Mouse (Mus musculus): ENCODE results near the gene Vamp9. TPM values are rescaled to one million over a fixed set of nuclear protein-coding genes. Genes with fewer than 3 reads are reported as not detected.

Vamp9 gene
- polyA plus RNA-seq, 1 experiment from 2014 or later: 0.54 TPM

GRCm38 (mm10) chr5:99994680-99995079, 88.6 kb downstream of the Vamp9 start:
- Histone ChIP-seq H3K36me3 (no peaks in the 10 kb centered on the region), H3K27me3 (no peaks in the 10 kb centered on the region), H3K4me2 (no peak overlapping the region), H3K4me3 (no peak overlapping the region), H3K4me1 (no peaks in the 10 kb centered on the region), H3K9ac (no peak overlapping the region), H3K27ac (no peak overlapping the region), H3K9me3 (no peaks in the 10 kb centered on the region)
- 90% methylated on average over 3 of the region's 3 CpGs for WGBS
- no peak for ATAC-seq (ENCODE audit: insufficient number of reproducible peaks, low FRiP score, low TSS enrichment, low read depth)

GRCm38 (mm10) chr5:100000048-100000447, 94.0 kb downstream of the Vamp9 start:
- Histone ChIP-seq H3K4me2 (no peak overlapping the region), H3K4me3 (no peak overlapping the region), H3K36me3 (no peaks in the 10 kb centered on the region), H3K9me3 (no peaks in the 10 kb centered on the region), H3K9ac (no peak overlapping the region), H3K27ac (no peak overlapping the region), H3K27me3 (no peaks in the 10 kb centered on the region), H3K4me1 (no peaks in the 10 kb centered on the region)
- no peak for ATAC-seq (ENCODE audit: insufficient number of reproducible peaks, low FRiP score, low TSS enrichment, low read depth)
- 76% methylated on average over 7 of the region's 7 CpGs for WGBS

- H3K4me3 ChIP-seq: no peak overlapping the region
- no peaks in the 10 kb centered on the region for H3K27me3 ChIP-seq
- WGBS: 42% methylated on average over 8 of the region's 8 CpGs
- no peak overlapping the region for H3K27ac ChIP-seq
- H3K36me3 ChIP-seq: no peaks in the 10 kb centered on the region
- H3K4me2 ChIP-seq: no peak overlapping the region
- no peak overlapping the region for H3K9ac ChIP-seq
- no peaks in the 10 kb centered on the region for H3K9me3 ChIP-seq
- no peak for ATAC-seq (ENCODE audit: insufficient number of reproducible peaks, low FRiP score, low TSS enrichment, low read depth)
- no peaks in the 10 kb centered on the region for H3K4me1 ChIP-seq
Measured at GRCm38 (mm10) chr5:100000500-100000899, 94.4 kb downstream of the Vamp9 start.

Other genes with a start within 250 kb of the Vamp9 start
- gene Rasgef1b, start 177.2 kb upstream of the Vamp9 start, polyA plus RNA-seq (2015; fragmentation: Nextera tagmentation; extraction: Ambion mirVana): 8.6 and 8.8 TPM in 2 replicates
- 134 and 153 TPM in 2 replicates for gene Hnrnpd, start 72.7 kb downstream of the Vamp9 start, polyA plus RNA-seq (2015; fragmentation: Nextera tagmentation; extraction: Ambion mirVana)
- 1.7 and 2.2 TPM in 2 replicates for gene 4930524J08Rik, start 72.8 kb downstream of the Vamp9 start, polyA plus RNA-seq (2015; fragmentation: Nextera tagmentation; extraction: Ambion mirVana)
- 135 and 148 TPM in 2 replicates for gene Hnrnpdl, start 133.4 kb downstream of the Vamp9 start, polyA plus RNA-seq (2015; fragmentation: Nextera tagmentation; extraction: Ambion mirVana)
- 42.6 and 43.6 TPM in 2 replicates for gene Enoph1, start 133.7 kb downstream of the Vamp9 start, polyA plus RNA-seq (2015; fragmentation: Nextera tagmentation; extraction: Ambion mirVana)